Mouse (Mus musculus) brown adipose tissue, adult 24 weeks (tissue): ENCODE measurements around the gene Yipf1. TPM values are rescaled to one million over a fixed set of nuclear protein-coding genes. Genes with fewer than 3 reads are reported as not detected.

Experiments used
- H3K27ac ChIP-seq: fragments of 200-500 bp; replicated peaks from 2 replicates; pipeline ENCODE4 v1.5.1; 2012; ENCODE audit warnings: low read depth, mild to moderate bottlenecking, low read length
- H3K4me1 ChIP-seq: fragments of 200-500 bp; 2 replicates; pipeline ENCODE4 v1.6.1; 2012; ENCODE audit warnings: low read length, mixed read lengths; ENCODE audit not compliant: control insufficient read depth, insufficient read depth, insufficient read length
- H3K4me3 ChIP-seq: fragments of 200-500 bp; 2 replicates; pipeline ENCODE4 v1.5.1; 2012; ENCODE audit warnings: low read depth, mild to moderate bottlenecking, low read length, moderate library complexity; ENCODE audit not compliant: insufficient read depth
- polyA plus RNA-seq: library from polyadenylated mRNA; stranded (reverse); fragments of >200 nt; gene quantifications from 2 replicates; pipeline ENCODE4 v1.2.4, GENCODE M21; 2012; ENCODE audit not compliant: missing spikeins, insufficient read depth, insufficient read length

Yipf1 gene
- polyA plus RNA-seq: 43.6 and 53.2 TPM in 2 replicates

DNA sequence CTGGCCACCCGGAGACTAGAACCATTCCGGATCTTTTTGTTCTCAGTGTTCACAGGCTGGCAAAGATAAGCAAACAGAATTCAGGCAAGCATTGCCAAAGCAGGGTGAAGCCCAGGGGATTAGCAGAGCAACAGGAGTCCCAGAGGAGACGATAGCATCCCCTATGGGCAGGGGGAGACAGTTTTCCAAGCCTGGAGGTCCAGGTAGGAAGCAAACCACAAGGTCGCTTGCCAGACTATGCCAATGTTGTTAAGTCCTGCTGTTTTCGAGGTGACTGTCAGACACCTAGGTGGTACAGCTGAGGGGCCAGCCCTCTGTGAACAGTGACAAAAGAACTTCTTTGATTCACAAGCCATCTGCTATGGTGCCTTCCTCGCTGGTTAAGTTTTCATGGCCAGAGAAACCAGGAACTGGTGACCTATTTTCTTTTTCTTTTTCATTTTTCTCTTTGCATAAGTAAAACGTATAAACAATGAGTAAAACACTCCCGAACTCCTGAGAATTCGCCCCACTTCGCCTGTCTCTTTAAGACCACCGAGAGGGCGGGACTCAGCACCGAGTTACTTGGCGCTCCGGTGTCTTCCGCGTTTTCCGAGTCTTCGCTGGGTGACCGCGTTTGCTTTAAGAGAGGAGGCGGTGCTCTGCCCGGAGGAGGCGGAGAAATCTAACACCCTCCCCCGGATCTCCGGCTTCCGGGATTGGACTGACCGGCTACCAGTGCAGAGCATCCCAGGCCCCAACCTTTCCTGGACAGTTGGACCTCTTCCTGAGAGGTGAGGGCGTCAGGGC, at the start of gene Yipf1:
Gene Yipf1 (plus strand): TSS at position 674 of the 789 bp plus-strand sequence.
- Histone ChIP-seq H3K4me1 (peaks cover 5% of the 10 kb centered on the region), H3K4me3 (peak within 1 kb of the TSS; percentile 79), H3K27ac (0 out of 2 replicates have a peak within 1 kb of the TSS, but pooled peaks have one; percentile 2)

DNA sequence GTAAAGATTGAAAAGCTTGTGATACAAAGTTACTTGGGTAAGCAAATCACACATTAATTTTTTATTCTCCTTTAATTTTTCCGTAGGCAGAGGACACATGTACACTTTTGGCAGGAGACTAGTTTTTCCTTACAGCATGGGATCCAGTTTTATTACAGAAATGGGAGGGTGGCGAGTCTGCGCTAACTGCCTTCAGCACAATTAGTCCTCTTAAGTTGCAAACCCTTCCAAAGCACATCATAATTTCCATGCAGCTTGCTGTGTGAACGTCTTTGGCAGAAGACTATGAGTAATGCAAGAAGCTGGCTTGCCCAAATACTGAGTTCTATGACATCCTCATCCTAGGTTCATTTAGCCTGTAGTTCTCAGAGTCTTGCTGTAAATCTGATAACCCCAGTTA, 40.5 kb upstream of the Yipf1 start:
- Histone ChIP-seq H3K4me3 (no peak overlapping the region), H3K4me1 (no peaks in the 10 kb centered on the region), H3K27ac (no peak overlapping the region)

DNA sequence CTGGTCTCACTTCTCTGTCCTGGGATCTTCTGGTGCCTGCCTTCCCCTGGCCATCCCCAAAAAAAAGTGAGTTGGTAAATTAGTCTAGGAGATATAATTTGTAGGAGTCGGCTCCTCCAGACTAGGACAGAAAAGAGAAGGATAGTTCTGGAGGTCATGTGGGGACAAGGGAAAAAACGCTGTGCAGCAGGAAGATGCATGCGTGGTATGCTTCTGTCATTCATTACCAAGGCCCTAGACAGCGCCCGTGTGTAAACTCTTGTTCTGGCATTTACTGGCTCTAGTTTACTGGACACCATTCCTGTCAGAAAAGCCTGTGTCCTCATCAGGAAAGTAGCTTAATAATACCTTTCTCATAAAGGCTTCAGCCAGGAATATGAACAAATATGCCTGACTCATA, 39.7 kb upstream of the Yipf1 start:
- Histone ChIP-seq H3K4me1 (no peaks in the 10 kb centered on the region), H3K27ac (no peak overlapping the region), H3K4me3 (no peak overlapping the region)

DNA sequence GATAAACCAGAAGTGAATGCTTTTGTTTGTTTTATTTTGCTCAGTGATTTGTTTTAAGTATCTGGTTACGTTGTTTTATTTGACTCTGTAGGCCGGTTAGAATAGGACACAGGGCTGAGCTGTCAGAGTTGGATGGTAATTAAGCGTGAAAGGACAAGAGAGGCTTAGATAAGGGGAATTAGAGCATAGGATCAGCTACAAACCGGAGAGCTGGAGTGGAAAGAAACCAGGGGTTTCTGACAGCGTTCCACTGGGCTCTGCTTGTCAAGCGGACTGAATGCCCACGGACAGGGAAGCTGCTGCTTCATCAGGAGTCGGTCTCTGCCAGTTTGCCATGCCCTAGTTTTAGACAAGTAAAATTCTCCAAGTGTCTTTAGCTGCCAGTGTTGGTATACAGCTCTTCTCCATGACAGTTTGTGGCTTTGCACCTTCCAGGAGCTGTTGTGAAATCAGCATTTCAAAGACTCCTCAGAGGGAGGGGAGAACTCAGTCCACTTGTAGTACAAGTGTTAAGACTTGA, 35.9 kb upstream of the Yipf1 start:
- H3K27ac ChIP-seq: no peak overlapping the region
- no peak overlapping the region for H3K4me3 ChIP-seq
- no peaks in the 10 kb centered on the region for H3K4me1 ChIP-seq

DNA sequence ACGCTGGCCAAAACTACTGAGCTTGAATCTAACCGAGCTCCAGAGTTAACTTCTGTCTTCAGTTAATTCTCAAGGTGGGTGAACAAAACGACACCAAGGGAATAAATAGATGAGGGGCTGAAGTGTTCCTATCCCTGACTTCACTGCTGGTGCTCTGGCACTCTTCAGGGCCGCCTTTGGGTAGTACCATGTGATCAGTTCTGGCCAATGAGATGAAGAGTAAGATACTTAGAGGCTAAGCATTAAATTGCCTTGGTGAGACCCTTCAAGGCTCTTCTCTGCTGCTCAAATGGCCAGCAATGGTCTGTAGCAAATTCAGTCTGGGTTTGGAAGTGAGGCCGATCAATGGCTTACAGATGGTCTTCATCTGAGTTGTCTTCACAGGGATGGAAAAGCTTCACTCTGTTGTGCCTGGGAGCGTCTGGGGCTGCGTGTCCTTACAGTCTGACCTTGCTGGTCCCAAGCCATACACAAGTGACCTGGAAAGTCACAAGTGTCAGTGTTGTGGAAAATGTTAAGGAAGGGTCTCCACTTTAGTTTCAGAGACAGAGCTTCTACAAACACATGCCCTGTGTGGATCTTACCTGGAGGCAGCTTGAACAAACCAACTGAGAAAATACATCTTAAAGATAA, 33.2 kb upstream of the Yipf1 start:
- Histone ChIP-seq H3K27ac (no peak overlapping the region), H3K4me1 (no peaks in the 10 kb centered on the region), H3K4me3 (no peak overlapping the region)

DNA sequence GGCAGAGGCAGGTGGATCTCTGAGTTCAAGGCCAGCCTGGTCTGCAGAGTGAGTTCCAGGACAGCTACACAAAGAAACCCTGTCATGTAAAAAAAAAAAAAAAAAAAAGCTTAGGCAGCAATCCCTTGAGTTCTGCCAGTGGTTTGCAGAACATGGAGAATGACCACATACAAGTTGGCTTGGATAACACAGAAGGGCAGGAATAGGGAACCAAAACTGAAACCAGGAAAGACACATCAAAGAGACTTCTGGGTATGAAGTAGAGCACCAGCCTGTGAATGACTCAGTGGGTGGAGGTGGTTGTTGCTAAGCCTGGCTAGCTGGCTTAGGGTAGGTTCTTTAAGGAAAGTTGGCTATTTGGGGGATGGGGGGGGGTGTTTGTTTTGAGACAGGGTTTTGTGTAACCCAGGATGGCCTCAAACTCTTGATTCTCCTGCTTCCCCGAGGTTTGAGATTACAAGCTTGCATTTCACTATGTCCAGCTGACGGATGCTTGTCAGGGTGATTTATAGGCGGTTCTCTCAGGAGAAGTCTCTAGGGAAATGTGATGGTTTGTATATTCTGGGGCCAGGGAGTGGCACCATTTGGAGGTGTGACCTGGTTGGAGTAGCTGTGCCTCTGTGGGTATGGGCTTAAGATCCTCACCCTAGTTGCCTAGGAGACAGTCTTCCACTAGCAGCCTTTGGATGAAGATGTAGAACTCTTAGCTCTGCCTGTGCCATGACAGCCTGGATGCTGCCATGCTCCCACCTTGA, 28.5 kb upstream of the Yipf1 start:
- Histone ChIP-seq H3K4me1 (no peaks in the 10 kb centered on the region), H3K27ac (no peak overlapping the region)

DNA sequence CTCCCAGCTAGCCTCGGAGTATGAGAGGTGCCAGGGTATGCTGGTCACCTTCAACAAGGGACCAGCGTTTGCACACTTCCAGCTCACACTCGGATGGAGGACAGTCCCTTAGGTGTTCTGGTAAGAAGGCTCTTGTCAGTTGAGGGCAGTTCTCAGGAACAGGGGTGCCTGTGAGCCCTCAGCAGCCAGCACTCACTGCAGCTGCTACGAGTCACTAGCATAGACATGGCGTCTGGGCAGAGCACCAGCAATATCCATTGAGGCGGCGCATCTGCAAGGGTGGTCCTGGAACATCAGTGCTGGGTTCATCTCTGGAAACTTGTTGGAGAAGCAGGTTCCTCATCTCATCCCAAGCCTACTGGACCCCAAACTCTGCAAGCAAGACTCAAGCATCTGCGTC, 27.8 kb upstream of the Yipf1 start:
- Histone ChIP-seq H3K27ac (no peak overlapping the region), H3K4me1 (no peaks in the 10 kb centered on the region), H3K4me3 (no peak overlapping the region)

More for the DNA sequence above, 28.5 kb upstream of the Yipf1 start:
- H3K4me3 ChIP-seq: no peak overlapping the region

DNA sequence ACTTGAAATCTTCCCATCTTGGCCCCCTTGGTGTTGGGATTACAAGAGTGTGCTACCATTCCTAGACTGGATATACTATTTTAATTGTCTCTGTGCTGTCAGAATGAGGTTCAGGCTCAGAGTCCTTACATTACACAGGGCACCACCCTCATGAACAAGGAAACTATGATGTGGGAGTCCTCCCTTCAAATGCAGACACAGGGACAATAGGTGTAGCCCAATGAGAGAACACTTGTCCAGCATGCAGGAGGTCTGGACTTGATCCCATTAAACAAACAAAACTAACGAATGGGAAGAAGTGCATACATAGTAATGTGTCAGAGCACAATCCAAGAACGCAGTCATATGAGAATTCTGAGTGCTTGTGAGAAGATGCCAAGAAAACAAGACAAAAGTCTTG, 26.6 kb upstream of the Yipf1 start:
- no peak overlapping the region for H3K27ac ChIP-seq

DNA sequence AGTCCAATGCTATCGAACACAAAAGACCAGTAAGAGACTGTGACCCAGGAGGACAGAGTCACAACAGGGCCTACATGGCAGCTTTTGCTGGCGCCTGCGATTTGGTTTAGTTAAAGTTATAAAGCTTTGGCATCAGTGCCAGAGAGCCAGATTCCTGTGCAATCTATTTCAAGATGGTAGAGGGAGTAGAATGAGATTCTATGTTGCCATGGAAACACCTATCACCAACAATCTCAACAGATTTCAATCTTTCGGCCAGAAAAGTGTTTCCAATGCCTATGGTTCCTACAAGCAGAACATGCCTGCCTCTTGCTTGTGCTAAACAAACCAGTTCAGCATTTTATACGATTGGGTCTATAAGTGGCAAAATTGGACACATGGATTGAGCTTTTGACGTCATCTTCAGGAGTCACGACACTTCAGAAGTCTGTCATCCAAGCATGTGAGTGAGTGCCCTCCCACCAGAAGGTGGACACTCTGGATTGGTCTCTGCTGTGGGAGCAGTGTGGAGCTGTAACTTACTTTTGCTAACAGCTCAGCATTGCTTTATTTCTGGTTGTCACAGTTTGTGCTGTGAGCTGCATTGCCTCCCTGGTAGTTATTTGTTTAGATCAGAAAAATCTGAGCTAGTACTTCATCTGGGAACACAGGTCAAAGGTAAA, 22.4 kb upstream of the Yipf1 start:
- Histone ChIP-seq H3K4me1 (no peaks in the 10 kb centered on the region), H3K4me3 (no peak overlapping the region)

More for the DNA sequence above, 26.6 kb upstream of the Yipf1 start:
- Histone ChIP-seq H3K4me1 (no peaks in the 10 kb centered on the region), H3K4me3 (no peak overlapping the region)

DNA sequence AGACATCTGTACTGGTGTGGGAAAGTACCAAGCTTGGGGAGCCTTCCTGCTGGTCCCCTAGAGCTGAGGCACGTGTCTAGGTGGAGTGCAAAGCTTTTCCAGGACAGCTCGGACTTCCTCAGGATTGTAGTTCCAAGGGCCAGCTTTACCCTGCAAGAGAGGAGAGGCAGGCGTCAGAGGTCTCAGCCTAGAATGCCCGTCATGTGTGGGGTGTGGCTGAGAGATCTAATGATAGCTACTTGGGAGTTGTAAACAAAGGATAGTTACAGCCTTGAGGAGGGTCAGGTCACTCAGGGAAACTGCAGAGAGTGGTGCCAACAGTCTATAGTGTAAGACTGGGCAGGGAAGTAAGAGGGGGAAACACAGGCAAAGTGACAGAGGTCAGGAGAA, 21.9 kb upstream of the Yipf1 start:
- no peak overlapping the region for H3K4me3 ChIP-seq
- no peaks in the 10 kb centered on the region for H3K4me1 ChIP-seq
- H3K27ac ChIP-seq: no peak overlapping the region

More for the DNA sequence above, 22.4 kb upstream of the Yipf1 start:
- no peak overlapping the region for H3K27ac ChIP-seq

DNA sequence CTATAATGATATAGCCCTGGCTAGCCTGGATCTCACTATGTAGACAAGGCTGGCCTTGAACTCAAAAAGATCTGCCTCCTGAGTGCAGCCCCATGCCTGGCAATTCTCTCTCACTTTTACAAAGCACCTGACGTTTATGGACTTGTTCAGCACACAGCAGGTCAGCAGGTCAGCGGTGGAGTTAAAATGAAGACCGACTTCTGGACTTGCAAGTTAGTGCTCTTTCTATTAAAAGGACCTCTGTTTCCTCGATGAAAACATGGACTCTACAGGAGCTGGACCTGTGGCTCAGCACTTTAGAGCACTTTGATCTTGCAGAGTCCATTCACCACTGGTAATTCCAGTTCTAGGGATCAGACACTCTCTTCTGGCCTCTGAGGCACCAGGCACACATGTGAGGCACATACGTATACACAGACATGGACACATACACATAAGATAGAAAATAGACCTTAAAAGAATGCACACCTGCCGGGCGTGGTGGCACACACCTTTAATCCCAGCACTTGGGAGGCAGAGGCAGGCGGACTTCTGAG, 16.0 kb upstream of the Yipf1 start:
- Histone ChIP-seq H3K4me3 (no peak overlapping the region), H3K4me1 (no peaks in the 10 kb centered on the region), H3K27ac (no peak overlapping the region)

DNA sequence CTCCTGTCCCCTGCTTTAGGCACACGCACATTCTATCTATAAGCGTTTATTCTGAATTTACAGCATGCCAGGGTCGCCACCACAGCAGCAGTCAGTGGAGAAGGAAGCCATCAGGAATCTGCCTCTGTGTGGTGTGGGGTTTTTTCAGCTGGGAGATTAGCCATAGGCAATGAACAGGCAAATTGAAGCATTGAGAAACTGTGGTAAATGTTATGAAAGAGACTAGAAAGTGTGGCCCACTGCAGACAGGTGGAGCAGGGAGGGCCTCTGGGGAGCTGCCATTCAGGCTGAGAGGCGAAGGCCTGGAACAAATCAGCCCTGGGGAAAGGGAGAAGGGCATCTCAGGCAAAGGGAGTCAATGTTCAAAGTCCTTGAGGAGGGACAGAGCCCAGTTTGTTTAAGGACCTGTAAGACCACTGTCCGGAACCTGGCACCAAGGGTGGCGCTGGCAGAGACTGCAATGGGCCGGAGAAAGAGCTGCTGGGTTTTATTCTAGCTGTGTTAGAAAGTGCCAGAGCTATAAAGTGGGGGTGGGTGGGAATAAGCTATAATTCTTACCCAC, 14.3 kb upstream of the Yipf1 start:
- H3K27ac ChIP-seq: no peak overlapping the region
- H3K4me1 ChIP-seq: no peaks in the 10 kb centered on the region
- no peak overlapping the region for H3K4me3 ChIP-seq

DNA sequence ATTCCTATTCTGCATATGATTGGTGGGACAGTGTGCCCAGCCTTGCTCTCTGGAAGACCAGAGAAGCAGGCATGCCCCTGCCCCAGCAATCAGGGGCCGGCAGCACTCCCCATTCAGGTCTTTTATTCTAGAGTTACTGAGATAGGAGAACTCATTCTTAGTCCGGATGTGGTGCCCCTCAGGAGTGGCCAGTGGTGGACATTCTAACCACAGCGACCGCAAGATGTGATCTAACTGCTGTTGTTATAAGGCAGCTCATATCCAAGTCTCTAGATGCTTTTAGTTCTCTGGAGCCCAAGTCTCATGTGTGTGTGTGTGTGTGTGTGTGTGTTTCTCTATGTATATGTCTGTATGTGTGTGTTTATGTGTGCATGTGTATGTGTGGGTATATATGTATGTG, 13.8 kb upstream of the Yipf1 start:
- H3K4me3 ChIP-seq: no peak overlapping the region
- H3K27ac ChIP-seq: no peak overlapping the region

DNA sequence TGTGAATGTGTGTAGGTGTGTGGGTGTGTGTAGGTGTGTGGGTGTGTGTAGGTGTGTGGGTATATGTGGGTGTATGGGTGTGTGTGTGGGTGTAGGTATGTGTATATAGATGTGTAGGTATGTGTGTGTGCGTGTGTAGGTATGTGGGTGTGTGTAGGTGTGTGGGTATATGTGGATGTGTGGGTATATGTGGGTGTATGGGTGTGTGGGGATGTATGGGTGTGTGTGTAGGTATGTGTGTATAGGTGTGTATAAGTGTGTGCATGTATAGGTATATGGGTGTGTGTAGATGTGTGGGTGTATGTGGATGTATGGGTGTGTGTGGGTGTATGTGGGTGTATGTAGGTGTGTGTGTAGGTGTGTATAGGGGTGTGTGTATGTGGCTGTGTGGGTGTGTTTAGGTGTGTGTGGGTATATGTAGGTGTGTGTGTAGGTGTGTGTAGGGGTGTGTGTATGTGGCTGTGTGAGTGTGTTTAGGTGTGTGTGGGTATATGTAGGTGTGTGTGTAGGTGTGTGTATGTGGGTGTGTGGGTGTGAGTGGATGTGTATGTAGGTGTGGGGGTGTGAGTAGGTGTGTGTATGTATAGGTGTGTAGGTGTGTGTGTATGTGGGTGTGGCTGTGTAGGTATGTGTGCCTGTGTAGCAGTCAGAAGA, 13.1 kb upstream of the Yipf1 start:
- Histone ChIP-seq H3K4me1 (no peaks in the 10 kb centered on the region), H3K4me3 (no peak overlapping the region), H3K27ac (no peak overlapping the region)

More for the DNA sequence above, 13.8 kb upstream of the Yipf1 start:
- no peaks in the 10 kb centered on the region for H3K4me1 ChIP-seq
